Mouse (Mus musculus) CH12.LX (cell line): ENCODE measurements at regions not wholly inside any gene's neighbourhood (a gene's known extent, or its start where the extent isn't known, plus 50 kb on each side); places are given as distances from the start of the nearest gene placed in this dataset.
A peak's percentile ranks its signal among the peaks of the same experiment; 100 is the strongest.

Experiments used
- BHLHE40 ChIP-seq: IDR thresholded peaks from 2 replicates; pipeline ENCODE4 v1.6.1; 2011; ENCODE audit warnings: mild to moderate bottlenecking, low read depth, low read length, improper control_type of control experiment
- CTCF ChIP-seq, 2 experiments: IDR thresholded peaks in 1 of 2; conservative IDR thresholded peaks in 1 of 2; 2 replicates each; pipeline ENCODE4 v1.5.1; 2011 to 2012; ENCODE audit warnings: low read depth in 2 of 2, low read length in 2 of 2, improper control_type of control experiment in 1 of 2, inconsistent platforms in 1 of 2, mild to moderate bottlenecking in 1 of 2, moderate library complexity in 1 of 2
- E2F4 ChIP-seq: IDR thresholded peaks from 2 replicates; pipeline ENCODE4 v1.6.1; 2011; ENCODE audit warnings: low read depth, low read length, improper control_type of control experiment; ENCODE audit not compliant: insufficient replicate concordance
- MXI1 ChIP-seq: IDR thresholded peaks from 2 replicates; pipeline ENCODE4 v1.6.1; 2011; ENCODE audit warnings: mild to moderate bottlenecking, low read depth, low read length, improper control_type of control experiment
- POLR2A ChIP-seq: IDR thresholded peaks from 2 replicates; pipeline ENCODE4 v1.6.1; 2011; ENCODE audit warnings: low read depth, mild to moderate bottlenecking, improper control_type of control experiment, low read length
- POLR2AphosphoS2 ChIP-seq: IDR thresholded peaks from 2 replicates; pipeline ENCODE4 v1.6.1; 2011; ENCODE audit warnings: low read depth, low read length, improper control_type of control experiment

DNA sequence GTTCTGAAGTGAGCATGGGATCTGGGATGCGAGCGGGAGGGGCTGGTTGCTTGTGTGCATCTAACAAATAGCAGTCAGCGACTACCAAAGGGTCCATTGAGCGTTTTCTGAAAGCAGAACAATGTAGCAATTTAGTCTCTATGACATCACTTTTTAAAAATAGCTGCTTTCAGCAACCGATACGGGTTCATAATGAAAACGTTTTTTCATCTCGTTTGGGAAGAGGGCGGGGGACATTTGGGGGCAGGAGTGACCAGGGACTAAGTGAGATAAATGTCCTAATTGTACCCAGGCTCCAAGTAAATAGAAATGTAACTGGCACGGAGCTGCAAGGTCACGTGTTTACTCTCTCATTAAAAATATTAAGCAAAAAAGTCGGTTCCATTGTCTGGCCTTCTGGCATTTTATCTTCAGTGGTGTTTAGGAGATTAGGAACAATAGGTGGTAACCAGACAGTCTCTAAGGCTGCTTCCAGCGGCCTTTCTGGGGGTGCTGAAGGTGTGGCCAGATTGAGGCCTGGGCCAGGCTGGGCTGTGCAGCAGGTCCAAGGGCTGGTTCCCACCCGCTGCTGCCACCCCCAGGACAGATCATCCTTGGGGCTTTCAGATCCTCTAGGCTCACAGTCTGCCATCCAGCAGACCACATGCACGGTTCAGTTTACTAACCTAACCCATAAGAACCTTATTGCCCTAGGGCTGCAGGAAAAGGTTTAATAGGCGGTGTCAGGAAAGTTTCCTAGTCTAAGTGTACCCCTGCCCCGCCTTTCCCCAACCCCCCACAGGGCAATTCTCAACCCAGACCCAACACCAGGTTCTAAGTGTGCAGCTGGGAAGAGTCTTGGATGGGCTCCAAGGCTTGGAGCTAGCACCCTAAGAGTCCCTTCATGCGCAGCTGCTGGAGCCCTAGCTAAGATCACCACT lies 1126.5 kb upstream of the Gulo start:
- TF ChIP-seq BHLHE40 (no peak; the same call in 1 of the 2 replicates), E2F4 (no peak), CTCF (conservative IDR thresholded peaks at IDR 0.05 in 1 of 2, IDR thresholded peaks at IDR 0.05 in 1 of 2; ENCODE audit: low read depth in 2 of 2, low read length in 2 of 2) (0 out of 4 replicates have a peak, but pooled peaks of 1 of the 2 experiments have one; percentile 14), MXI1 (no peak), POLR2A (no peak), POLR2AphosphoS2 (no peak)
